Mouse (Mus musculus) liver, embryonic 14.5 days (tissue): ENCODE data around the gene Ak2.

Experiments used
- CTCF ChIP-seq: IDR thresholded peaks from 2 replicates; pipeline ENCODE4 v1.5.1; 2016; ENCODE audit warnings: antibody characterized with exemption, low read depth, control low read depth
- EP300 ChIP-seq: IDR thresholded peaks from 2 replicates; pipeline ENCODE4 v1.6.1; 2016; ENCODE audit warnings: antibody characterized with exemption, low read depth

DNA sequence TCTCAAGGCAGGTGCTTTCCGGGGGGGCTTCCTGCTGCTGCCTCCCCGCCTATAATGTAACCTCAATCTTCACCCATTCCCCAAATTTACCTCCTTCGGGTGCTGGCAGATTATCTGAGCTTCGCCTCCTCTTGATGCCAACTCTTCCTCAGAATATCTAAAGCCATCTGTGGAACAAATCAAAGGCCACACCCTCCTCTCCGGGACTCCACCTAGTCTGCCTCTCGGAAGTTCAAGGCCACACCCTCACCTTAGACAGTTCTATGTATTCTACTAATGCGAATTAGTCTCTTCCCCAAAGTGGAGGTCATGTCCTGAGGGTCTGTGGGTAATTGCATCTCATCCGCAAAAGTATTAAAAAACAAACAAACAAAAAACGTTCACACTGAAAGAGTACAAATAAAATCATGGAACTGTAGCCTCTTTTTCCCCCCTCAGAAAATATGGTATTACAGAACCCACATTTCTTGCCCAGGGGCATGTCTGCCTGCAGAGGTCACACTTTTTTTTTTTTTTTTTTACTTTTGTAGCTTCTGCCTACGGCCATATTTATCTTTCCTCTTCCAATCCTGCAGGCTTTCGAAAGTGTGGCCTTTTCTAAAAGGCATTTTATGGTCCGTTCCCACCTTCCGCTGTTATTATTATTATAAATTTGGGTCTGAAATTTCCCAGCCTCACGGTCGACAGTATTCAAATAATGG lies 56.1 kb downstream of the Ak2 start:
- TF ChIP-seq CTCF: no peak
- no peak for TF ChIP-seq EP300
